Mouse (Mus musculus): Measurements from ENCODE around the gene Syce1.
"Not testable (repeated sequence)": the region's sequence is repeated elsewhere in the genome, so short reads cannot be mapped to it uniquely, and the experiment has no call there.

Gene Syce1

DNA sequence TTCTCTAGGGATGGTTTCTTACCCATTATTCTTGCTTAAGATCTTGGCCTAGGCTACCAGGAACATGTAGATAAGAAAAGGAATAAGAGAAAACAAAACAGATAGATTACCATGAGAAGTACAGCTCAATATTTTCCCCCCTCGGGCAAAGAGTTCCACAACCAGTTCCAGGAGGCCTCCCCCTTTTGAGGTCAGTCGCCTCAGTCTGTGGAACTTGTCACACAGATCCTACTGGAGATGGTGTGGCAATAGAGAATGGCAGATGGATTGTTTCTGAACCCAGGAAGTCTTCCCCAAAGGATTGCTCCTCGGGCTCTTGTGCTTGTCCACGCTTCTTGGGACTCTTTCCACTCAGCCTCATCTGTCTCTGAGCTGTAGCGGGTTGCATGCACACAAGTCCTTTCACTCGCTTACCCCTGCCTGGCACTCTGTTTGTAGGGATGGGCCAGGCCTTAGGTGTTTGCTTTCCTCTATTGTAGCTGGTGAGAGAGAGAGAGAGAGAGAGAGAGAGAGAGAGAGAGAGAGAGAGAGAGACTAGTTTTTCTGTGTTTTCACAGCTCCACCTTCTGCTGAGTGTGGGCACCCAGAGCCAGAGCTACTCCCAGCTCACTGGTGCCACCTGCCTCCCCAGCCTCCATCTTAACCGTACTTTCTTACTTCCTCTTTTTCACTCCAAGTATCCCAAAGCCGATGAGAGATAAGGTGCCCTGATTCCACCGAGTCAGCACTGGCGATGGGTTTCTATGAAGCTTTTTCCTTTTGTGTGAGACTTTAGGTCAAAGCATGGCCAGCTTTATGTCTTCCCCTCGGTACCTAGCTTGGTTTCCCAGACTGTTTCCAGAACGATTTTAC is 21.5 kb downstream of the Syce1 start:
- no peak for DNase-seq

GRCm38 (mm10) chr7:140765391-140765790 is 22.3 kb downstream of the Syce1 start:
- DNase-seq, result not testable (repeated sequence)

GRCm38 (mm10) chr7:140763447-140764020 is 24.1 kb downstream of the Syce1 start, which contains the start of gene Cyp2e1:
TSS of gene Cyp2e1 (plus strand) at chr7:140763739.
- no peak for DNase-seq

GRCm38 (mm10) chr7:140760647-140761046 is 27.0 kb downstream of the Syce1 start:
- DNase-seq, result no peak

GRCm38 (mm10) chr7:140756151-140756854 is 31.3 kb downstream of the Syce1 start:
- DNase-seq, result no peak

DNA sequence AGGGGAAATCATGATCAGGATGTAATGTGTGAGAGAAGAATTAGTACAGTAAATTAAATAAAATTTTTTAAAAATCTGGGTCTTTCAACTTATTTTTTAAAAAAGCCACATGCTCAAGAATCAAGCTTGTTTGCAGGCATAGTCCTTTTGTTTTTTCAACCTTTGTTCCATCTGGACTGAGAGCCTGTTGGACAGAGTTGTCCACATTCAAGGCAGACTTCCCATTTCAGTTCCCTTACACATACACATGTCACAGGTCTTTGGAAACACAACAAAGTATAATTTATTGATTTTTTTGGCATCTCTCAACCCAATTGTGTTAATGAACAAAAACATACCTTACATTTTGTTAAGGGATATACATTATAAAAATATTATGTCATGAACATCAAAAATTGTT is 33.1 kb downstream of the Syce1 start:
- no peak for DNase-seq

DNA sequence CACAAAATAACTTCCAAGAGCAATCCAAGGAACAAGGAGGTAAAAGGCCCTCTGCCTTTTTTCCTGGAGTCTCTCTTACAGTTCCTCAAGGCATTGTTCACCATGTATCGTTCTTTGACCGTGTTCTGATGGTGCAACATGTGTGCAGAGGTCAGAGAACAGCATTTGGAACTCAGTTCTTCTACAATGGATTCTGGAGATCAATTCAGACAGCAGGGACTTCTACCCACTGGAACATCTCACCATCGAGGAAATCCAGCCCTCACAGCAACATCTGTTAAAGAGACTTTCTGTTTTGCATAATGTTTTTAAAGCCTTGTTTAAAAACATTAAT is 38.9 kb downstream of the Syce1 start:
- no peak for DNase-seq

GRCm38 (mm10) chr7:140748116-140748826 is 39.4 kb downstream of the Syce1 start:
- DNase-seq, result no peak

GRCm38 (mm10) chr7:140747402-140747801 is 40.2 kb downstream of the Syce1 start:
- DNase-seq, result no peak

DNA sequence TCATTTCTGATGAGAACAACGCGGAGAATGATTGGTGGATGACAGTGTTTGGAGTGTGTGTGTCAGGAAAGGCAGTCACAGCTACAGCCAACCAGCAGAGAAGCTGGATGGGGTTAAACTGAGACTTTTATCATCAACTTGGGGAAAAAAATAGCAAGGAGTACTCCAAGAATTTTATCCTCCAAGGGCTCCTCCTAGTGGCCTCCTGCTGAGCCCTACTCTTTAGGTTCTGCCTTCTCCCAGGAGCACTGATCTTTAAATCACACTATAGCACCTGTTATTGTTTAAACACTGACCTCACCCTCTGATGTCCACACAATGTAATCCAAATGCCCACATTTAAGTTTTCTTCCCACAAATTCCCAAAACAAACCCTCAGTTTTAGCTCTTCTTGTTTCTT is 54.5 kb downstream of the Syce1 start:
- no peak for DNase-seq
